Mouse (Mus musculus) Patski (cell line): ENCODE measurements at regions not wholly inside any gene's neighbourhood (a gene's known extent, or its start where the extent isn't known, plus 50 kb on each side); places are given as distances from the start of the nearest gene placed in this dataset.

Source experiments
- ATAC-seq: fragments of 100-300 bp; one replicate; pipeline ENCODE4 v1.8.0; 2021
- CTCF ChIA-PET: fragments of 350-600 bp; sonication (Branson Sonifier 250); formaldehyde crosslinking; loops from one replicate; lab custom pipeline; 2022; ENCODE audit warnings: inconsistent platforms; lab: Charles Lee
- POLR2A ChIA-PET: fragments of 350-600 bp; sonication (Branson Sonifier 250); formaldehyde crosslinking; loops from one replicate; lab custom pipeline; 2022; ENCODE audit warnings: antibody characterized with exemption, inconsistent platforms; lab: Charles Lee
- DNase-seq: peaks from one replicate; pipeline ENCODE4 v3.0.0-alpha.2; 2011; ENCODE audit warnings: low read depth, low spot score
- H3K27me3 ChIP-seq: fragments of 371-371 bp; one replicate; pipeline ENCODE4 v1.5.1; 2021
- CTCF ChIP-seq: fragments of 100-300 bp; IDR thresholded peaks from one replicate; pipeline ENCODE4 v1.5.1; 2021
- in situ Hi-C: fragments of 300-500 bp; cut with MboI; formaldehyde crosslinking; loops from 3 replicates; pipeline ENCODE4 v1.11.1; 2018; ENCODE audit warnings: low pct_unique_long_range_greater_than_20kb, mixed read lengths

DNA sequence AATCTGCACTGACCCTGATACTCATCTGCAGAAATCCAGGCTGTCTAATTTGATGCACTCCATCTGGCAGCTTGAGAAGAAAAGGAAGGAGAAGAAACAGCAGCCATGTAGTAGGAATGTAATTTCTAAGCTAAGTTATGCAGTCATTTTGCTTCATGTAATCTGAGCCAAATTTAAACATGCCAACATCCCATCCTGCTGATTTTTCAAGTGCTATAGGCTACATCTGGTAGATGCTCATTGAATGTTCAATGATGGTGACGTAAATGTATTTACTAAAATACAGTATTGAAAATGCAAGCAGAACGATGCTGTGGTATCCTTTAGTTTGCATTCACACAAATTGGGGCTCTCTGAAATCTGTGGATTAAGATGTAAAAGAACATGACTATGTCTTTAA lies 52.1 kb upstream of the Dhx15 start:
- CTCF ChIA-PET: interaction anchor here (0.8 to 1.6 kb wide), 3 partner anchors 14 to 54 kb away, joined by 3 to 4 read pairs (median 3); no protein-coding TSS in a partner anchor
- TF ChIP-seq CTCF: no peak
- POLR2A ChIA-PET: no interaction called here
- in situ Hi-C loops: no loop called here
- no peak for ATAC-seq
- H3K27me3 ChIP-seq: no peaks in the 10 kb centered on the region
- DNase-seq: no peak

DNA sequence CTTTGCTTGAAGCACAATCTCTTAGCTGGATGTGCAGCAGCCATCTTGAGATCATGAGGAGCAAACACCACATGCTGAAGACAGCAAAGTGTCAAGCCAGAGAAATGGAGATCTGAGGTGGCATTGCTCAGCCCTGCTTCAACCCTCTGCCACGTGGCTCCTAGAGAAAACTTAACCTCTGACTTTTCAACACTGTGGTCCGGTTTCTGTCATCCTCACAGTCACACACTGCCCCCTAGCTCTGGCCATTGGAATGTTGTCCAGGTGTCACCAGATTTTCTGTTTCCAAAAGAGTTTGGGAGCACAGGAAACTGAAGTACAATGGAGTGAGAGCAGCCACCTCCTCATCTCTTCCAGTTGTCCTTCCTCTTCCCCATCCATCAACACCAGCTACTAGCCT lies 50.2 kb upstream of the Dhx15 start:
- POLR2A ChIA-PET: no interaction called here
- ATAC-seq (no peak), DNase-seq (no peak)
- H3K27me3 ChIP-seq: no peaks in the 10 kb centered on the region
- TF ChIP-seq CTCF: peak; percentile 86
- CTCF ChIA-PET: interaction anchor here (1.2 kb wide), 2 partner anchors 13 kb away, joined by 3 to 4 read pairs; no protein-coding TSS in a partner anchor
- in situ Hi-C loops: no loop called here
